In genomic region chr1:87294951-87295350, GRCm38 (mm10) we compare ENCODE assay signal across 20 mouse cellular contexts. TPM values are rescaled to one million over a fixed set of nuclear protein-coding genes. Genes with fewer than 3 reads are reported as not detected.
A peak's percentile ranks its signal among the peaks of the same experiment; 100 is the strongest.
DNase-seq lines count a peak whose midpoint lies in the region; ATAC-seq and TF ChIP-seq lines count a peak whose summit lies in the region.
"Had no signal": no experiment of that assay in that cellular context is flagged by ENCODE, and none has a peak within 500 bp of the region (broad histone marks: within the 10 kb centered on the region; RNA-seq: fewer than 3 reads in every experiment).

No protein-coding gene starts in this region.

- TF ChIP-seq EP300 in liver, postnatal 0 days (IDR thresholded peaks at IDR 0.05; ENCODE audit: low read depth) = no peak

- no peak for ATAC-seq in kidney, embryonic 14.5 days (ENCODE audit: low FRiP score, low TSS enrichment)
- no peak for ATAC-seq in liver, embryonic 12.5 days
- ATAC-seq in liver, embryonic 16.5 days (ENCODE audit: low read depth) = no peak
- ATAC-seq in liver, postnatal 0 days = no peak
- ATAC-seq: forebrain, embryonic 16.5 days had no signal

- DNase-seq in kidney, adult 9 months = no peak
- peak; percentile 68 for DNase-seq in liver, adult 2 months (ENCODE audit: extremely low read depth, low read depth, low spot score)
- no peak for DNase-seq in liver, postnatal 0 days
- DNase-seq: adrenal gland, adult 2 months; adrenal gland, postnatal 25 days; cerebellum, adult 18-20 months; cerebellum, adult 9-11 months; cerebellum, postnatal 36 days; gastrocnemius, postnatal 10 days; heart, adult 18-20 months; heart, postnatal 10 days; heart, postnatal 4 days had no signal

- 49% methylated on average over 4 of the region's 4 CpGs for WGBS in kidney, embryonic 14.5 days
- WGBS in liver, adult 2 months = 18% methylated on average over 4 of the region's 4 CpGs
- 52% methylated on average over 4 of the region's 4 CpGs for WGBS in liver, embryonic 12.5 days (ENCODE audit: insufficient replicate concordance)
- WGBS in liver, embryonic 16.5 days (ENCODE audit: insufficient replicate concordance) = 51% methylated on average over 4 of the region's 4 CpGs
- 58% methylated on average over 4 of the region's 4 CpGs for WGBS in liver, postnatal 0 days (ENCODE audit: insufficient replicate concordance)

- no peak for TF ChIP-seq CTCF in liver, adult 2 months (IDR thresholded peaks at IDR 0.05; ENCODE audit: low read depth, low read length)
- TF ChIP-seq CTCF in liver, postnatal 0 days (IDR thresholded peaks at IDR 0.05; ENCODE audit: low read depth) = no peak

- peaks cover 2% of the 10 kb centered on the region; the same call in 1 of the 2 replicates for H3K4me1 ChIP-seq in kidney, embryonic 14.5 days (ENCODE audit: control insufficient read depth, insufficient read depth, low read length)
- H3K4me1 ChIP-seq in liver, adult 2 months (ENCODE audit: control insufficient read depth, insufficient read depth, low read length) = peaks cover 13% of the 10 kb centered on the region
- H3K4me1 ChIP-seq in liver, embryonic 12.5 days = no peaks in the 10 kb centered on the region
- H3K4me1 ChIP-seq in liver, embryonic 16.5 days (ENCODE audit: control insufficient read depth, low read depth, low read length) = no peaks in the 10 kb centered on the region
- no peaks in the 10 kb centered on the region for H3K4me1 ChIP-seq in liver, postnatal 0 days (ENCODE audit: insufficient read depth)
- H3K4me1 ChIP-seq: embryonic facial prominence, embryonic 13.5 days; forebrain, embryonic 12.5 days had no signal

- H3K36me3 ChIP-seq in kidney, embryonic 14.5 days (ENCODE audit: control insufficient read depth, insufficient read depth, low read length) = no peaks in the 10 kb centered on the region
- no peaks in the 10 kb centered on the region for H3K36me3 ChIP-seq in liver, adult 2 months (ENCODE audit: control insufficient read depth, insufficient read depth, low read length)
- no peaks in the 10 kb centered on the region for H3K36me3 ChIP-seq in liver, embryonic 12.5 days
- H3K36me3 ChIP-seq in liver, embryonic 16.5 days (ENCODE audit: control insufficient read depth, insufficient read depth) = no peaks in the 10 kb centered on the region
- no peaks in the 10 kb centered on the region for H3K36me3 ChIP-seq in liver, postnatal 0 days (replicated peaks; ENCODE audit: insufficient read depth, low read length)
- H3K36me3 ChIP-seq: embryonic facial prominence, embryonic 13.5 days; forebrain, embryonic 12.5 days; heart, embryonic 10.5 days had no signal

- no peak overlapping the region for H3K4me3 ChIP-seq in kidney, embryonic 14.5 days (ENCODE audit: low read length)
- no peak overlapping the region for H3K4me3 ChIP-seq in liver, adult 2 months (ENCODE audit: insufficient read depth, low read depth, low read length)
- no peak overlapping the region for H3K4me3 ChIP-seq in liver, embryonic 12.5 days
- H3K4me3 ChIP-seq in liver, embryonic 16.5 days (ENCODE audit: low read depth, low read length) = no peak overlapping the region
- no peak overlapping the region for H3K4me3 ChIP-seq in liver, postnatal 0 days (ENCODE audit: low read depth, low read length)
- H3K4me3 ChIP-seq: embryonic facial prominence, embryonic 13.5 days; forebrain, embryonic 12.5 days; heart, embryonic 10.5 days had no signal

- H3K27ac ChIP-seq in kidney, embryonic 14.5 days (ENCODE audit: low read depth, low read length) = peak overlapping the region; percentile 33; the same call in 1 of the 2 replicates
- peak overlapping the region; percentile 94 for H3K27ac ChIP-seq in liver, adult 2 months (replicated peaks; ENCODE audit: insufficient read depth, low read depth, low read length)
- no peak overlapping the region for H3K27ac ChIP-seq in liver, embryonic 12.5 days
- H3K27ac ChIP-seq in liver, embryonic 16.5 days (ENCODE audit: low read length) = peak overlapping the region; percentile 60
- H3K27ac ChIP-seq in liver, postnatal 0 days (ENCODE audit: low read depth) = peak overlapping the region; percentile 67
- H3K27ac ChIP-seq: embryonic facial prominence, embryonic 13.5 days; forebrain, embryonic 12.5 days; heart, embryonic 10.5 days had no signal

- no peak for TF ChIP-seq POLR2A in liver, adult 2 months (IDR thresholded peaks at IDR 0.05; ENCODE audit: extremely low read depth, insufficient read depth, low read length)

- H3K9me3 ChIP-seq in kidney, embryonic 14.5 days (ENCODE audit: control insufficient read depth, low read length) = no peaks in the 10 kb centered on the region
- H3K9me3 ChIP-seq in liver, embryonic 12.5 days (replicated peaks) = no peaks in the 10 kb centered on the region
- H3K9me3 ChIP-seq in liver, embryonic 16.5 days (replicated peaks; ENCODE audit: control insufficient read depth, low read length) = no peaks in the 10 kb centered on the region
- H3K9me3 ChIP-seq in liver, postnatal 0 days (ENCODE audit: low read length) = no peaks in the 10 kb centered on the region
- H3K9me3 ChIP-seq: embryonic facial prominence, embryonic 13.5 days; forebrain, embryonic 12.5 days; heart, embryonic 10.5 days had no signal

- no peaks in the 10 kb centered on the region for H3K79me2 ChIP-seq in liver, adult 2 months (ENCODE audit: control insufficient read depth, insufficient read depth, low read length)

- no peak overlapping the region for H3K9ac ChIP-seq in kidney, embryonic 14.5 days (ENCODE audit: low read depth, low read length)
- peak overlapping the region; percentile 57 for H3K9ac ChIP-seq in liver, adult 2 months (ENCODE audit: low read depth, low read length)
- no peak overlapping the region for H3K9ac ChIP-seq in liver, embryonic 12.5 days
- no peak overlapping the region for H3K9ac ChIP-seq in liver, embryonic 16.5 days (ENCODE audit: low read depth, low read length)
- H3K9ac ChIP-seq in liver, postnatal 0 days (replicated peaks) = no peak overlapping the region
- H3K9ac ChIP-seq: embryonic facial prominence, embryonic 13.5 days; forebrain, embryonic 12.5 days had no signal

- H3K4me2 ChIP-seq in kidney, embryonic 14.5 days (replicated peaks; ENCODE audit: low read depth, low read length) = no peak overlapping the region
- no peak overlapping the region for H3K4me2 ChIP-seq in liver, embryonic 12.5 days
- H3K4me2 ChIP-seq in liver, embryonic 16.5 days (ENCODE audit: low read depth, low read length) = no peak overlapping the region
- no peak overlapping the region for H3K4me2 ChIP-seq in liver, postnatal 0 days (ENCODE audit: low read depth, low read length)
- H3K4me2 ChIP-seq: embryonic facial prominence, embryonic 13.5 days; forebrain, embryonic 12.5 days had no signal

- no peaks in the 10 kb centered on the region for H3K27me3 ChIP-seq in kidney, embryonic 14.5 days (ENCODE audit: control insufficient read depth, insufficient read depth, low read length)
- H3K27me3 ChIP-seq in liver, adult 2 months (ENCODE audit: control insufficient read depth, insufficient read depth, low read length) = no peaks in the 10 kb centered on the region
- H3K27me3 ChIP-seq in liver, embryonic 12.5 days (replicated peaks) = peaks cover 16% of the 10 kb centered on the region
- no peaks in the 10 kb centered on the region for H3K27me3 ChIP-seq in liver, embryonic 16.5 days (ENCODE audit: control insufficient read depth, insufficient read depth, low read depth, low read length)
- H3K27me3 ChIP-seq in liver, postnatal 0 days (ENCODE audit: insufficient read depth, low read length) = no peaks in the 10 kb centered on the region
- H3K27me3 ChIP-seq: embryonic facial prominence, embryonic 13.5 days; forebrain, embryonic 12.5 days had no signal

RNA-seq across cellular contexts. Expression of gene Efhd1, which starts 30.8 kb away (rescaled TPM):
- polyA plus RNA-seq in kidney, embryonic 14.5 days (2014; fragmentation: Nextera tagmentation; extraction: Ambion mirVana) = 2.6 and 3.6 TPM in 2 replicates
- total RNA-seq in liver, adult 2 months (2014; rRNA removed) = 0.54 TPM in 1 of 2 replicates, not detected in the other
- 0.22 and 0.24 TPM in 2 replicates for polyA plus RNA-seq in liver, adult 2 months (2012; rRNA removed)
- polyA plus RNA-seq in liver, embryonic 12.5 days (2016; fragmentation: Nextera tagmentation; extraction: Ambion mirVana) = not detected in 2 replicates
- 0.09 and 0.19 TPM in 2 replicates for polyA plus RNA-seq in liver, embryonic 16.5 days (2015; fragmentation: Nextera tagmentation; extraction: Ambion mirVana)
- 0.24 and 0.26 TPM in 2 replicates for polyA plus RNA-seq in liver, postnatal 0 days (2015; fragmentation: Nextera tagmentation; extraction: Ambion mirVana)
- polyA plus RNA-seq: heart, embryonic 14.5 days had no signal

RNA-seq across cellular contexts. Expression of gene Gigyf2, which starts 31.8 kb away (rescaled TPM):
- polyA plus RNA-seq in kidney, embryonic 14.5 days (2014; fragmentation: Nextera tagmentation; extraction: Ambion mirVana) = 53.2 and 61.3 TPM in 2 replicates
- 39.2 and 39.7 TPM in 2 replicates for total RNA-seq in liver, adult 2 months (2014; rRNA removed)
- polyA plus RNA-seq in liver, adult 2 months (2012; rRNA removed) = 15.8 and 21.1 TPM in 2 replicates
- polyA plus RNA-seq in liver, embryonic 12.5 days (2016; fragmentation: Nextera tagmentation; extraction: Ambion mirVana) = 25.4 and 27.8 TPM in 2 replicates
- 17.3 and 17.9 TPM in 2 replicates for polyA plus RNA-seq in liver, embryonic 16.5 days (2015; fragmentation: Nextera tagmentation; extraction: Ambion mirVana)
- polyA plus RNA-seq in liver, postnatal 0 days (2015; fragmentation: Nextera tagmentation; extraction: Ambion mirVana) = 12.1 and 13.3 TPM in 2 replicates
